Mouse (Mus musculus) liver, embryonic 11.5 days (tissue): ENCODE measurements around the gene Atp2b1. TPM values are rescaled to one million over a fixed set of nuclear protein-coding genes. Genes with fewer than 3 reads are reported as not detected.

ENCODE experiments used
- ATAC-seq: fragments of 200-750 bp; cut with Nextera tagmentation; replicated peaks from 2 replicates; pipeline ENCODE4 v1.8.0; 2017; ENCODE audit warnings: moderate number of reproducible peaks, mild to moderate bottlenecking, moderate TSS enrichment, moderate library complexity; ENCODE audit not compliant: low FRiP score
- DNase-seq: peaks from one replicate; pipeline ENCODE4 v3.0.0-alpha.2; 2017; ENCODE audit warnings: low spot score
- H3K27ac ChIP-seq: fragments of 300-500 bp; sonication (generic); 2 replicates; pipeline ENCODE4 v1.5.1; 2014; ENCODE audit warnings: mild to moderate bottlenecking, low read depth, low read length, control low read depth
- H3K27me3 ChIP-seq: fragments of 300-500 bp; sonication (generic); replicated peaks from 2 replicates; pipeline ENCODE4 v1.6.1; 2014; ENCODE audit warnings: low read length, mixed read lengths; ENCODE audit not compliant: control insufficient read depth, insufficient read depth
- H3K36me3 ChIP-seq: fragments of 300-500 bp; sonication (generic); 2 replicates; pipeline ENCODE4 v1.6.1; 2014; ENCODE audit warnings: mild to moderate bottlenecking, low read length, moderate library complexity, mixed read lengths; ENCODE audit not compliant: control insufficient read depth, insufficient read depth
- H3K4me1 ChIP-seq: fragments of 300-500 bp; sonication (generic); replicated peaks from 2 replicates; pipeline ENCODE4 v1.6.1; 2014; ENCODE audit warnings: low read length, mixed read lengths; ENCODE audit not compliant: control insufficient read depth, insufficient read depth
- H3K4me2 ChIP-seq: fragments of 300-500 bp; sonication (generic); 2 replicates; pipeline ENCODE4 v1.6.1; 2014; ENCODE audit warnings: mild to moderate bottlenecking, control low read depth, moderate library complexity
- H3K4me3 ChIP-seq: fragments of 300-500 bp; sonication (generic); 2 replicates; pipeline ENCODE4 v1.5.1; 2014; ENCODE audit warnings: low read depth, low read length, control low read depth
- H3K9ac ChIP-seq: fragments of 300-500 bp; sonication (generic); 2 replicates; pipeline ENCODE4 v1.6.1; 2014; ENCODE audit warnings: low read depth, low read length, control low read depth
- H3K9me3 ChIP-seq: fragments of 300-500 bp; sonication (generic); 2 replicates; pipeline ENCODE4 v1.6.1; 2016; ENCODE audit warnings: low read length, inconsistent platforms, mixed read lengths; ENCODE audit not compliant: control insufficient read depth
- WGBS: fragments of 180-500 bp; shearing (Covaris S2); extraction: QIAGEN DNeasy Blood & Tissue Kit; methylation state at CpG from one replicate; pipeline ENCODE4 v1.1.7; 2014; 5-methylcytosine and 5-hydroxymethylcytosine counted together
- polyA plus RNA-seq: library from polyadenylated mRNA; unstranded; fragments of >200 nt; fragmentation: Nextera tagmentation; extraction: Ambion mirVana; gene quantifications from 2 replicates; pipeline ENCODE4 v1.2.1, GENCODE M21; 2014

Atp2b1 gene
- polyA plus RNA-seq, 1 experiment from 2014 or later = 71.9 TPM

- Histone ChIP-seq H3K27me3 (no peaks in the 10 kb centered on the region), H3K4me3 (no peak overlapping the region), H3K27ac (no peak overlapping the region), H3K9ac (no peak overlapping the region), H3K4me1 (no peaks in the 10 kb centered on the region; the same call in 1 of the 2 replicates), H3K4me2 (no peak overlapping the region), H3K36me3 (no peaks in the 10 kb centered on the region), H3K9me3 (no peaks in the 10 kb centered on the region)
- 86% methylated on average over 6 of the region's 6 CpGs for WGBS
- no peak for DNase-seq
- no peak for ATAC-seq
Observed at GRCm38 (mm10) chr10:98881492-98881891, 32.7 kb upstream of the Atp2b1 start.

GRCm38 (mm10) chr10:98882587-98882986 is 31.6 kb upstream of the Atp2b1 start:
- Histone ChIP-seq H3K4me3 (no peak overlapping the region), H3K4me1 (no peaks in the 10 kb centered on the region; the same call in 1 of the 2 replicates), H3K27me3 (no peaks in the 10 kb centered on the region), H3K36me3 (no peaks in the 10 kb centered on the region), H3K9me3 (no peaks in the 10 kb centered on the region), H3K4me2 (no peak overlapping the region), H3K27ac (no peak overlapping the region), H3K9ac (no peak overlapping the region)
- no peak for DNase-seq
- WGBS = 82% methylated on average over 5 of the region's 5 CpGs
- no peak for ATAC-seq

- no peak for DNase-seq
- H3K9ac ChIP-seq = no peak overlapping the region
- WGBS = 85% methylated on average over 2 of the region's 2 CpGs
- no peaks in the 10 kb centered on the region; the same call in 1 of the 2 replicates for H3K4me1 ChIP-seq
- no peak overlapping the region for H3K27ac ChIP-seq
- ATAC-seq = no peak
- H3K27me3 ChIP-seq = no peaks in the 10 kb centered on the region
- no peaks in the 10 kb centered on the region for H3K36me3 ChIP-seq
- no peaks in the 10 kb centered on the region for H3K9me3 ChIP-seq
- H3K4me2 ChIP-seq = no peak overlapping the region
- H3K4me3 ChIP-seq = no peak overlapping the region
Observed at GRCm38 (mm10) chr10:98884445-98884844, 29.8 kb upstream of the Atp2b1 start.

GRCm38 (mm10) chr10:98886770-98887271 is 27.4 kb upstream of the Atp2b1 start:
- Histone ChIP-seq H3K27me3 (no peaks in the 10 kb centered on the region), H3K4me3 (no peak overlapping the region), H3K4me1 (no peaks in the 10 kb centered on the region), H3K9me3 (no peaks in the 10 kb centered on the region), H3K4me2 (no peak overlapping the region), H3K27ac (no peak overlapping the region), H3K9ac (no peak overlapping the region), H3K36me3 (no peaks in the 10 kb centered on the region)
- DNase-seq (no peak), ATAC-seq (no peak)
- WGBS = 91% methylated on average over 3 of the region's 3 CpGs

GRCm38 (mm10) chr10:98891361-98891760 is 22.8 kb upstream of the Atp2b1 start:
- Histone ChIP-seq H3K9me3 (no peaks in the 10 kb centered on the region), H3K9ac (no peak overlapping the region), H3K4me2 (no peak overlapping the region), H3K27ac (no peak overlapping the region), H3K36me3 (no peaks in the 10 kb centered on the region), H3K4me3 (no peak overlapping the region), H3K27me3 (no peaks in the 10 kb centered on the region), H3K4me1 (no peaks in the 10 kb centered on the region)
- ATAC-seq = no peak
- 83% methylated on average over 4 of the region's 4 CpGs for WGBS
- no peak for DNase-seq

GRCm38 (mm10) chr10:98897507-98897906 is 16.7 kb upstream of the Atp2b1 start:
- no peak overlapping the region for H3K4me3 ChIP-seq
- H3K36me3 ChIP-seq = no peaks in the 10 kb centered on the region
- H3K4me1 ChIP-seq = no peaks in the 10 kb centered on the region; the same call in 1 of the 2 replicates
- no peak overlapping the region for H3K4me2 ChIP-seq
- ATAC-seq (no peak), DNase-seq (no peak)
- no peaks in the 10 kb centered on the region for H3K27me3 ChIP-seq
- H3K9ac ChIP-seq = no peak overlapping the region
- no peak overlapping the region for H3K27ac ChIP-seq
- H3K9me3 ChIP-seq = no peaks in the 10 kb centered on the region
- 81% methylated on average over 8 of the region's 8 CpGs for WGBS

- H3K4me2 ChIP-seq = no peak overlapping the region
- no peaks in the 10 kb centered on the region for H3K9me3 ChIP-seq
- no peak overlapping the region for H3K9ac ChIP-seq
- ATAC-seq (no peak), DNase-seq (no peak)
- no peaks in the 10 kb centered on the region for H3K27me3 ChIP-seq
- no peaks in the 10 kb centered on the region for H3K36me3 ChIP-seq
- no peak overlapping the region for H3K27ac ChIP-seq
- 85% methylated on average over 4 of the region's 4 CpGs for WGBS
- no peaks in the 10 kb centered on the region; the same call in 1 of the 2 replicates for H3K4me1 ChIP-seq
- H3K4me3 ChIP-seq = no peak overlapping the region
Observed at GRCm38 (mm10) chr10:98897913-98898748, 16.1 kb upstream of the Atp2b1 start.

GRCm38 (mm10) chr10:98901533-98901932 is 12.7 kb upstream of the Atp2b1 start:
- Histone ChIP-seq H3K4me1 (peaks cover 14% of the 10 kb centered on the region), H3K4me2 (no peak overlapping the region), H3K27me3 (no peaks in the 10 kb centered on the region), H3K27ac (no peak overlapping the region), H3K9ac (no peak overlapping the region), H3K9me3 (no peaks in the 10 kb centered on the region), H3K4me3 (no peak overlapping the region), H3K36me3 (no peaks in the 10 kb centered on the region)
- no peak for ATAC-seq
- 68% methylated on average over 5 of the region's 5 CpGs for whole genome bisulfite sequencing
- DNase-seq = no peak

GRCm38 (mm10) chr10:98905987-98906386 is 8.2 kb upstream of the Atp2b1 start:
- peaks cover 23% of the 10 kb centered on the region for H3K4me1 ChIP-seq
- no peaks in the 10 kb centered on the region for H3K9me3 ChIP-seq
- WGBS = 32% methylated on average over 4 of the region's 4 CpGs
- ATAC-seq = peak; percentile 99
- no peak for DNase-seq
- peak overlapping the region; percentile 86 for H3K27ac ChIP-seq
- no peaks in the 10 kb centered on the region for H3K27me3 ChIP-seq
- H3K4me3 ChIP-seq = no peak overlapping the region
- no peaks in the 10 kb centered on the region for H3K36me3 ChIP-seq
- no peak overlapping the region for H3K9ac ChIP-seq
- peak overlapping the region; percentile 48 for H3K4me2 ChIP-seq
